19 mouse cellular contexts compared by ENCODE assay signal in the genomic region with DNA sequence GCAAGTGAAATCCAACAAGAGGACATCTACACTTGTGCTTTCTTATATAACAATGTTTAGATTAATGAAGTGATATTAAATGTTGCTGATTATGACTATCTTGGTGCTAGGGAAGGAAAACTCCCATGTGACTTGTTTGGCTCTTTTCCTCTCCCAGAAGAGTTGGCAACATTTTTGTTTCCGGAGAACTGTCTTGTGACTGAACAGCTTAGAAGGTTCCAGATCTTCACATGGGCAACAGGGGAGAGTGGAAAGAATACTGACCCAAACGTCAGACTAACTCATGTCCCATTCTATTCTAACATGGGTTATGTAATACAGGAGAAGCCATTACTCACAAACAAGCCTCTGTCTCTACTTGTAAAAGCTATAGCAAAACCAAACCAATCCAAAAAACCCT.
DNase-seq lines count a peak whose midpoint lies in the region; TF ChIP-seq lines count a peak whose summit lies in the region.
"Had no signal": no experiment of that assay in that cellular context is flagged by ENCODE, and none has a peak within 500 bp of the region (broad histone marks: within the 10 kb centered on the region; RNA-seq: fewer than 3 reads in every experiment).

No protein-coding gene starts in this region.

- no peak for DNase-seq in gastrocnemius, adult 2 months
- DNase-seq in gastrocnemius, adult 8-10 months (ENCODE audit: low spot score in 2 of 2) = no peak
- DNase-seq in NIH3T3 (ENCODE audit: low read depth) (peak; percentile 14), adipocyte (ENCODE audit: low spot score) (peak; percentile 80)
- no peak for DNase-seq in right cerebral cortex, postnatal 25 days
- DNase-seq in adrenal gland, postnatal 10 days = no peak
- DNase-seq: adrenal gland, adult 2 months; adrenal gland, postnatal 14 days; adrenal gland, postnatal 36 days; cerebellum, adult 11-12 months; cerebellum, adult 2 months; cerebellum, adult 9-10 months; cerebellum, postnatal 10 days; cerebellum, postnatal 25 days; forebrain, postnatal 0 days had no signal

- H3K4me3 ChIP-seq in gastrocnemius, adult 2 months = no peak overlapping the region; the same call in 1 of the 2 replicates
- H3K4me3 ChIP-seq: embryonic facial prominence, embryonic 10.5 days; embryonic facial prominence, embryonic 12.5 days; forebrain, embryonic 13.5 days; forebrain, embryonic 15.5 days had no signal

- peak overlapping the region; percentile 80 for H3K27ac ChIP-seq in gastrocnemius, adult 2 months
- H3K27ac ChIP-seq: embryonic facial prominence, embryonic 10.5 days; embryonic facial prominence, embryonic 12.5 days; forebrain, embryonic 13.5 days; forebrain, embryonic 15.5 days had no signal

- no peak for TF ChIP-seq CTCF in gastrocnemius, adult 2 months (IDR thresholded peaks at IDR 0.05)

- intact Hi-C loops in gastrocnemius, adult 2 months (cut with DNase I) = loop anchor here (5.0 kb wide), 1 partner anchor 436 kb away; no protein-coding TSS in a partner anchor

Comparison
In these comparisons a context has a peak if more than half of its experiments do, and no peak if none do; other contexts are left out.
1. DNase-seq: peak in NIH3T3 (single experiment) and adipocyte (single experiment); none in gastrocnemius, adult 2 months (single experiment), gastrocnemius, adult 8-10 months (0 of 2), right cerebral cortex, postnatal 25 days (single experiment) and adrenal gland, postnatal 10 days (single experiment).